Mouse (Mus musculus): ENCODE data around the gene Dusp1.

Gene Dusp1

DNA sequence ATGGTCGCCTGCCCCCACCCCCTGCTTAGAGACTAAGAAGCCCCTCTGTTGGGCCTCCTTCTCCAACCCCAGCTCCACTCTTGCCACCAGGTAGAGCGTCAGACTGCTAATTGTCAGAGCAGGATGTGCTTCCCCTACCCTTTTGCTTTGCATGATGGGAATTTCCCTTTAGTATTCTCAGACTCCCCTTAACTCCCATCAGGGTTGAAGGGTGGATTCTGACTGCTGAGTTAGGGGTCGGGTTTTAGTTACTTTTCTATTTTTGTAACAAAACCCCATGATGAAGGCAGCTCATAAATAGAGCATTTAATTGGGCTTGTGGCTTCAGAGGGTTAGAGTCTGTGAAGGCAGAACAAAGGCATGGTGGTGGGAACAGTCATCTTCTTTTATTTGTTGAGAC, 8.9 kb downstream of the Dusp1 start:
- no peak for DNase-seq

DNA sequence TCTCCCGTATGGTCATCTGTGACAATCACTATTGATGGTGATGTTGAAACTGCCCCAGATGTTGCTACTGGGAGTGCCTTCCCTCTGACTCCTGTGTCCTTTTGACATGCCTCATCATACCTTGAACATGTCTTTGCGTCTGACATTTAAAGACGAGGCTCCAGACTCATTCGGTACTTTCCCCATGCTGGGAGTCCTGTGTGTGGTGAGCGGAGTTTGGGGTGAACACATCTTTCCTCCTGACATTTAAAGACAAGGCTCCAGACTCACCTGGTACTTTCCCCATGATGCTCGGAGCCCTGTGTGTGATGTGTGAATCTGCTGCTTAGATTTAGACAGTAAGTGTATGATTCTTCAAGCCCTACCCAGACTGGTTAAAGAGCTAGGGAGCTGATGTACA, 10.8 kb downstream of the Dusp1 start:
- DNase-seq = no peak

DNA sequence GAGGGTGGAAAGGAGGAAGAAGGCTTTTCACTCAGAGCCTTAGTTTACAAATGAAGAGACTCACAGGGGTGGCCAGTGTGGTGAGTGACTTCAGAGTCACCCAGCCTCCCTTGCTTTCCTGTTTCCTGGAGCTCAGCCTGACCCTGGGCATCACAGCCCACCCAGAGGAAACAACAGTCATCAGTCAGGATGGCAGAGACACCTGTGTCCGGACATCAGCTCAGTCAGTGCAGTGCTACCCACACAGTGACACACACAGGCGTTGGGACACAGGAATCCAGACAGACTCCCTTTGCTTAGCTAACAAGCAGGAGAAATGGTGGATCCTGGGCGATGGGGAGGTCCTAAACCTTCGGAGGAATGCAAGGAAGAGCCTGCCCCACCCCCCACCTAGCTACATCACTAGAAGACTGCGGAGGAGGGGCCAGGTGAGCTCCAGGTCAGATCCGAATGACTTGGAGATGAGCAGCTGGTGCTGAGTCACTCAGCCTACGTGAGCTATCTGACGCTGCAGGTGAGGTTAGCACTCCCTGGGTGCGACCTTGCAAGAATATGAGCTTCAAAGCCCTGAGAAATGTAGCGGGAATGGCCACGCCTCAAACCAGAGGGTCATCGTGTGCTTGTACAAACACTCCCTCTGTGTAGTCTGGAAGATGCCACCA, 12.6 kb downstream of the Dusp1 start:
- peak in 1 of 2 experiments; percentile 56 for DNase-seq

DNA sequence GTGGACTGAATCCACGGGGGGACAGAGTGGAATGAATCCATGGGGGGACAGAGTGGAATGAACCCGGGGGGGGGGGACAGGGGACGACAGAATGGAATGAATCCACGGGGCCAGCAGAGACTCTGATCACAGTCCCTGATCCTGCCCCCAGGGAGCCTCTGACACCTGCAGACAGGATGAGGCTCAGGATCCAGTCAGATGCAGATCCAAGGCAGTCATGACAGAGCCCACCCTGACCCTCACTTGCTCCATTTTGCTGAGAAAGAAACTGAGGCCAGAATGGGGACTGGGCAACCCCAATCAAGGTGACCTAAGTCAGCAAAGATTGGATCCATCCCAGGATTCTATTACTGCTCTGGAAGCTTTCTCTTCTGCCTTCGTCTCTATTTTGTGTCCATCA, 13.4 kb downstream of the Dusp1 start:
- no peak for DNase-seq

DNA sequence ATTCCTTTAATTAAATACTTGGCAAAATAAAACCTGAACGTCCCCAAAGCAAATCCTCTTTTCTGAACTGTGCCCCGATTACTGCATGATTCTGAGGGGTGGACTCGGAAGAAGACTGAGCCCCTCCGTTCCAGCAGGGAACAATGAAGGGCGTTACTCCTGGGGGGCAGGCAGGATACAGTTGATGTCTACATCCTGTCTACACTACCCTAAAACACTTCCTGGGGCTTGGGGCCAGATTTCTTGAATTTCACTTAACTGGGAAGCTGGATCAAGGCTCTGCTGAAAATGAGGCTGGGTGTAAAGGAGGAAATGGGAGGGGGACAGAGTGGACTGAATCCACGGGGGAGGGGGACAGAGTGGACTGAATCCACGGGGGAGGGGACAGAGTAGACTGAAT, 14.2 kb downstream of the Dusp1 start:
- peak; percentile 63 to 81 for DNase-seq

DNA sequence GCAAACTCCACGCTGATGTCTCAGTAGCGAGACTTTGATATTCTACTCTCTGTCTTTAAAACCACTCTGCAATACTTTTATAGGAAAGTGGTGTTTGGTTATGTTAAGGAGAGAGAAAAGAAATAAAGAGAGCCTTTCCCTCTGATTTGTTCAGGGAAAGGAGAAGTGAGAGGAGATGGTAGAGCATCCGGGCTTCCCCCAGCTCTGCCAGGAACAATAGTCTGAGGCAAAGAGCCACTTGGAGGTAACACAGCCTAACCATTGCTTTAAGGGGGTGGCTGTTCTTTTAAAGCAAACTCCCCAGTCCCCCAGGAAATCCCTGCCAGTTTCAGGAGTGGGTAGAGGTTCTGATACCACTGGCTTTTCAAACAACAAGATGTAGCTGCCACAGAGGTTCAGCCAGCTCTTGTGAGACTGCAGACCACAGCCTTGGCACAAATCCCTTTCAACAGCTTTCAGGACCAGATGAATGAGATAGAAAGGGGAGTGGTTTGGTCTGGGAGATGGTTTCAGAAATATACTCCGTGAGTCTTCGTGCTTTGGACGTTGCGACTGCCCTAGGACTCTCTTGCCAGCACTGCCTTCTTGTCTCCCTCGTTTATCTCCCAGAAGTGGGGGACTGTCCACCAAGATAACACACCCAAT, 17.5 kb downstream of the Dusp1 start:
- DNase-seq = no peak

DNA sequence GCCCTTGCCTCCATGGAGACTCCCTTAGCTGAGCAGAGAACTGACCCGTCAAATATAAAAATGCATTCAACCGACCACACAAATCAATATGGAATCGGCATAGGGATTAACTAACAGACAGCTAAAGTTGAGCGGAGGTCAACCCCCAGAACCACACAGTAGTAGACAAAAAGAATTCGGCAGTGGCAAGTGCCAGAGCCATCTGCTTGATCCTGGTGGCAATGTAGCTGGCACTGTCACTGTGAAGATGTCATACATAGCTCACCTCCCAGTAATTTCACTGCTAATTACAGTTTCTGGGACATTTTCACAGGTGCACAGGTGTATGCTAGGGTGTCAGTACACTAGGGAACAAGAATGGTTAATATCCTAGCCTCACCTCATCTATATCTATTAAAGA, 21.8 kb downstream of the Dusp1 start:
- no peak for DNase-seq

DNA sequence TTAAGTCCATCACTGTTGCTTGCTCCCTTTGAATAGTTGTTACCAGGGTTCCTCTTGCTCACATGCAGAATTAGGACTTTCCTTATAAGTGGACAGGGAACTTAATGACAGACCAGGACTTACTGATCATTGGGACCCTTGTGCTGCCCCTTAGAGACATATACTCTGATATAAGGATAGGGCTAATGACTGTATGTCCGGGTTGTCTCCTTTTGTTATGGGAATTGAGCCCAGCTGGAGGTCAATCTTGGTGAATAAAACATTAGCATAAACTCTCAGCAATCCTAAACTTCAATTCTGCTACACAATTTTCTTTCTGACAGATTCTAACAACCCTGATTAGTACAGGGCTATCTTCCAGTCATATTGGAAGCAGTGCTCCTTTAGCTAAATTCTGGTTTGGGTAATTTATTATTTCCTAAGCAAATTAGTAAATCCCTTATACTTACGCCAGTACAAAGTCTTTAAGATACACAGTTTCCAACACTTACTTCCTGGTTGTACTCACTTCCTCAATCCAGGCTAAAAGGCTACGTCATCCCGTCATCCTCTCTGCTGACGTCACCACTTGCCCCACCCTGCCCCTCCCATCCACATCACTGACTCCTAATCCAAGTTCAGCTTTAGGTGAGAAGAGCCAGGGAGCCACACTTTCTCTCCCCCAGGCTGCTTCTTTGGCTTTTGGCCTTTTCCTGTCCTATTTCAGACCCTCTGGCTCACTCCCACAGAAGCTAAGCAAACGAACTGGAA, 24.0 kb downstream of the Dusp1 start:
- peak in 1 of 2 experiments; percentile 48 for DNase-seq

DNA sequence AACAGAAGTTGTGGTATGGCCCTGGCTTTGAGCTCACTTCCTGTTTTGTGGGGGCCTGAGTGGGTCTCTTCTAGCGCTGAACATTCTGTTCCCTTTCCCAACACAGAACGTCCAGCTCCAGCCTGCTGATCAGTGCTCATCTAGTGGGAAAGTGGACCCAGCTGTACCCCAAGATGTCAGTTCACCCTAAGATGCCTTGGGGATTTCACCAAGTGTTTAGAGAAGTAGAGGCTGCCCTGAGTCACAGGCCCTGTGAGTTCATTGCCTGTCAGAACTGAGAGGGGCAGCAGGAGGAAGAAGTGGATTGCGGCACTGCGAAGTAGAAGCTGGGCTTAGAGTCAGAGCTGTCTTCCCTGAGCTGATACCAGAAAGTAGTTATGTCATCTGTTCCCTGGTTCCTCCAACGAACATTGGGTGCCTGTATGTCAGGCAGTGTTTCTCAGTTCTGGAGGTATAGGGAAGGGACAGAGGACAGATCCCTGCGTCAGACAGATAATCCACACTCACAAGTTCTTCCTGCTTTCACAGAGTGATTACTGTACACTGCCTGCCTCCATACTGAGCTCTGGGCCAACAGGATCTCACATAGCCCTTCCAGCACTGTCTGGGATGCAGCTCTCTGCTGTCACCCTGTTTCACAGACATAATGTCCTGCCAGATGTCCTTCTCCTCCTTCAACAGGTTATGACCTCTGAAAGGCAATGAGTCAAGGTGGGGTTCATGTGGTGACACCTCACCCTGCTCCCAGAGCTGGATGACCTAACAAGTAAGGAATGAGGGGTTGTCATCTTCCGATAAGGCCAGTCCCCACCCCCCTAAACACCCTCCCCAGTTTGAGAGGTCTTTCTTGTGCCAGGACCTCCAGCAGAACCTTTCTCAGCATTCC, 26.4 kb downstream of the Dusp1 start:
- peak; percentile 56 to 58 for DNase-seq

DNA sequence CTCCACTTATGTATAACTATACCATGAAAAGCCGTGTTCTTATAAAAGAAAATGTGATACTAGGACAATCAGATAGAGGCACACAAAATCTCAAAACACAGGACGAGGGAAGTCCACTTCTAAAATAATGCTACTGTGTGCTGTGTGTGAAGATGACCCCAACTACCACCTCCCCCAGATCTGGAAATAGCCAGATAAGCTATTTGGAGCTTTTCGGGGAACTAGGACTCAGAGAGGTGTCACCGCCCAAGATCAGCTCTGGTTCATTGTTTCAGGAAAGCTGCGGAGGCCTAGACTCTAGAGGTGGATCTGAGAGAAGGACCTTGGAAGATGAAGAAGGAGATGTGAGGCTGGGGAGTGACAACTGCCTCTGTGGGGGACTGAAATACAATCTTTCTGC, 27.2 kb downstream of the Dusp1 start:
- no peak for DNase-seq

DNA sequence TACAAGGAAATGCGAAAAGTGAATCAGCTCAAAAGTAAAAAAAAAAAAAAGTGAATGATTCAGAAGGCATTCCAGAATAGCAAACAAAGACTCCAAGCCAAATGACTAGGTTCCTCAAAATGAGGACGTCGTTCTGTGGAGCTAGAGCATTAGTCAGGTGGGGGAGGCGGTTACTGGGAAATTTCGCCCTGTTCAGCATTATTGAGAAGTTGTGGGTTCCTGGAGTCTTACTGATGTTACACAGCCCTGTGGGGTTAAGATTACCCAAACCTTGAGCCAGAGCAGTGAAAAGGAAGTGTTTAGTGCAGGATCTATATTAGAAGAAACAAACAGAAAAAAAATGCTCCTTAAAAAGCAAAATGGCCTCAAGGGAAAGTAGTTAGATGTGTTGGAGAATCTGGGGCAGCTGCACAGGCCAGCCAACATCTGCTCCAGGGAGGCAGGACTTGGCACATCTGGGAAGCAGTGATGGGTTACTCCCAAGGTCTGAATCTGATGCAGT, 28.0 kb downstream of the Dusp1 start:
- DNase-seq = peak; percentile 66

DNA sequence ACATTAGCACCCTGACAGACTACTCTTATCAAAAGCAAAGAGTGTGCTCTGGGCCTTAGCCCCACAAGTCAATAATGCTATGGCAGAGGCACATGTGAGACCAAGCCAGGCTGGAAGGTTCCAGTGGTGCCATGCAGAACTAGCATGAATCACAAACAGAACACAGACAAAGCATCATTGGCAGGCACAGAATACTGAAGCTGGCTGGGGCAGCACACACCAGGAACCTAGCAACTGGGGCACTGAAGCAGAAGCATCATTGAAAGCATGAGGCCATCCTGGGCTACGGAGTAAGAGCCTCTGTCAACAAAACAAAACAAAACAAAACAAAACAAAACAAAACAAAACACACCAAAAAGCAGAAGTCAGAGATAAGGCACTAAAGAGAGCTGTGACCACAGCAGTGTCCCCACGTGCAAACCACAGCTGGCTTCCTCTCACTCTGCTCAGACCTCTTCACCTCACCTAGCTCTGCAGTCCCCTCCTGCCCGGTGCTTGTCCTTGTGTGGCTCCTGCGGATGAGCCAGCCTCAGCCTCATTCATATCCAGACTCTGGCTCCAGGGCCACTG, 29.4 kb downstream of the Dusp1 start:
- DNase-seq = no peak

DNA sequence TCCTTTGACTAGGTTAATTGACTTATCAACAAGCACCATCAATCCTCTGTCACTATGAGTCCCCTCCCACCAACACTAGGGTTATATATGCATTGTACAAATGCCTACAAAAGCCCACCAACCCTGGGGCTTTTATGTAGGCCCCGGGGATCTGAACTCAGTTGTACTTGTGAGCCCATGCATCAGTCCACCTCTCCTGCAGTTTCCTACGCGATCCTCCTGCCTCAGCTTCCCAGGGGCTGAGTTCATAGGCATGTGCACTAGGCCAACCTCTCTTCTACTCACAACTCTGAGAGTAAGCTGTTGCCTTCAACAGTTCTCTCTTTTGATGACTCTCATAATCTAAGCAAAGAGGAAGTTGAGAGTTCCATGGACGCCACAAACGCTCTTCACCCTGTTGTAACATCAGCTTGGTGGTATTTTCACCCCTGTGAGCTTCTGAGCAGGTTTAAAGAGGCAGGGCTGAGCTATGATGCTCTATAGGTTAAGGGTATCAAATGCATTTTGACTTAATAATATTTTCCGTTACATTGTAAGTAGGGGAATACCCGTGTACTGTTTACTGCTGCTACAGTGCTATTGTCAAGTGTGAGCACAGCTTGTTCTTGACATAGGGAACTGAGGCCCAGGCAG, 30.4 kb downstream of the Dusp1 start:
- no peak for DNase-seq

DNA sequence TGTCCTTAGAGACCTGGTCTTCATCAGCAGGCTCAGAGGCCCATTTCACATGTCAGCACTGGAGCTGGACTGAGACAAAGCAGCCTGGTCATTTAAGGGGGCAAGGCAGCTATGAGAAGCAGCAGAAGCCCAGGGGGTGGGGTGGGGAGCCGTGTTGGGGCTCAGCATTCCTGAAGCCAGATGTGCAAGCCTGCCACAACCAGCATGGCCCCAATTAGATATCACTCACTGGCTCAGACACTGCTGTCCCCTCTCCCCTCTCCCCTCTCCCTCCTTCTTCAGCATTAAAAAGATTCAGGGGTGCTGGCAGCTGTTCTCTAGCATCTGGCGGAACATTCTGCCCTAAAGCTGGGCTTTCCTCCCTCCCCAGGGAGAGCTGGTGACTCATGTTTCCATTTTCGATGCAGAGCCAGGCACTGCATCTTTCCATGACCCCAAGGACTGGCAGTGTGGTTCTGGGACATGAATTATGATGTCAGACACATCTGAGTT, 31.3 kb downstream of the Dusp1 start:
- DNase-seq = peak; percentile 62 to 76

DNA sequence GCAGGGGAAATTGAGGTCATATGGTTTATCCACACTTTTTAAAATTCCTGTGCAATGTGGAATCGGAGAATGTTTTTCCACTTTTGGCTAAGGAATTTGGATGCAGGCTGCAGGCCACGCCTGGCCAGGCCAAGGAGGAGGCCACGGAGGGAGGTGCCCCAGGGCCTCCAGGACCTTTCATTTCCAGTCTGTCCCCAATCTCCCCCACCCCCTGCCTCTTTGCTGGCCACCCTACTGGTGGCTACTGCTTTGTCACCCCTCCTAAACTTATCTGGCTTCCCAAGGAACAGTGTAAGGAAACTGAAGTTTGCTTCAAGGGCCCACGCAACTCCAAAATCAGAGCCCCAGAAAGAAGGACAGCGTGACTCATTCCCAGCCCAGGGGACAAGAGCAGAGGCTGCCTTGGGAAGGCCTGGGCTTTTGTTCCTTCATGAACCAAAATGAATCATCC, 32.1 kb downstream of the Dusp1 start:
- peak; percentile 49 to 50 for DNase-seq

DNA sequence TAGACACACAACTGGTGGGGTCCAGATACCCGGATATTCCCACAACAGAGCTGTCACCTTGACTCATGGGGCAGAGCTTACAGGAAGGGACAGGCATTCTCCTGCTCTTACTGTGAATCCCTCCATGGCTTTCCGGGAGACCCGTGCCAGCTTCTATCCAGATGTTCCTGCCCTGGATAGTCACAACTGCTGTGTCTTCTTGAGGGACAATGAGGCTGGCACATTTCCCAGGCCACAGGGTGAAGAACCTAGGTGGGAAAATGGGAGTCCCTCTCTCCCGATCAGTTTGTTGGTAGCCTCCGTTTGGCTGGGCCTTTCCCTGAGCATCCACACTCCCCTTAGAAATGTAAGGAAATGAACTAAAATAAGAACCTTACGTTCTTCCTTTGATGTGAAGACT, 33.2 kb downstream of the Dusp1 start:
- DNase-seq = no peak

DNA sequence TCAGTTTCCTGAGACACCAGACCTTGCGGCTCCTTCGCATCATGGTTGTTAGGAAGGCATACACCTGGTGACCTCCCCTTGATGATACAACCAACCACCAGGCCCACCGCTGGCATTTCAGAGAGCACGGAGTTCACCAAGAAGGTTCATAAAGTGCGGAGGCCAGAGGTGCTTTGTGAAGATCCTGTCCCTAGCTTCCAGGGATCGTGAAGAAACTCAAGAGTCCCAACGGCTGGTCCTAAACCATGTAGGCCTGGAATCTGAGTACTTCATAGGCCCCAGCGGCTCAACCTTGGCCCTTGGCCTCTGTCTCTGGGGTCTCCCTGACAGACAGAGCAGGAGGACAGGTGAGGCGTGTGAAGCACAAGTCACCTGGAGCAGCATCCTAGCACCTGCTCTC, 34.6 kb downstream of the Dusp1 start:
- DNase-seq = no peak

DNA sequence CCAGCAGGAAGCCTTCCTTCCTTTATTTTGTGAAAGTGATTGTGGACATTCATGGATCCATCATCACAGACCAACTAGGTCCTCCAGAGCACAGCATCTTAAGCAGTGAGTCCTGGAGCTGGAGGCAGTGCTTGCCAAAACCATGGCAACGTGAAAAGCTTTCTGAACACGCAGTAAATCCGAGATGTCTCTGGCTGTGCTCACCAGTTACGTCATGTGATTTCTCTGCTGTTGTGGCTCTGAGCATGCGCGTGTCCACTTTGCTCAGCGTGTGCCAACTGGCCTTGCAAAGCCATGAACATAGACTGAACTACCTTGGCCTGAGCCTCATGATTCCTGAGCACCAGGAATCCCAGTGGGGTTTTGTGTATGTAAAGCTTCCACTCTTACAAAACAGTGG, 36.6 kb downstream of the Dusp1 start:
- DNase-seq = peak; percentile 50

DNA sequence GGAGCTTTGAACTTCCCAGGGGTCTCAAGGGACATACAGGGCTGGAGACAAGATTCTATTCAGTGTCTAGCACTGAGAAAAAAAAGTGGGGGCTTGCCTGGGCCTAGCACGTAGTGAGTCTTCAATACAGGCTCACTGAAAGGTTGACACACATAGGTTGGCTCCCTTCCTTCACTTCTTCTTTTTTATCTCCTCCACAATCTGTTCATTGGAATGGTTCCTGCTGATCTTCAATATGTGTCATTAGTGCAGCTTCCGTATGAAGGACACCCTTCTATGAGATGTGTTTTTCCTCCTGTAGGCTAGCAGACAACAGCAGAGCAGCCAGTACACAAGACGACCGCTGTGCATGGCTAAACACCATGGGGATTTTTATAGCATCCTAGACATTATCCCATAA, 37.1 kb downstream of the Dusp1 start:
- DNase-seq = no peak

DNA sequence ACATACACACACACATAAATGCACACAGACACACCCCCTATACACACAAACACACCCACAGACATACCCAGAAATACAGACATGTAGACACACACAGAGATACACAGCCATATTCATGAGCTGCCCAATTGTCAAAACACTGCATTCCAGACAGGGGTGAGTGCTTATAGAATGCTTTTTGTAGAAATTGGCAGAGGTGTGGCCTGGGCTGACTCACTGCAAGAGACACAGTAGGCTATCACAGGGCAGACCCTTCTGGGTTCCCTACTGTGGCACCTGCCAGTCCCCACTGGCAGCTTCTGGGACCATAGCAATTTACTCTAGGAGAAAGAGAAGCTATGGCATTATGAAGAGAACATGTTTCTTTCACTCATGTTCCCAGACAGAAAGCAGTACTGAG, 37.6 kb downstream of the Dusp1 start:
- no peak for DNase-seq

DNA sequence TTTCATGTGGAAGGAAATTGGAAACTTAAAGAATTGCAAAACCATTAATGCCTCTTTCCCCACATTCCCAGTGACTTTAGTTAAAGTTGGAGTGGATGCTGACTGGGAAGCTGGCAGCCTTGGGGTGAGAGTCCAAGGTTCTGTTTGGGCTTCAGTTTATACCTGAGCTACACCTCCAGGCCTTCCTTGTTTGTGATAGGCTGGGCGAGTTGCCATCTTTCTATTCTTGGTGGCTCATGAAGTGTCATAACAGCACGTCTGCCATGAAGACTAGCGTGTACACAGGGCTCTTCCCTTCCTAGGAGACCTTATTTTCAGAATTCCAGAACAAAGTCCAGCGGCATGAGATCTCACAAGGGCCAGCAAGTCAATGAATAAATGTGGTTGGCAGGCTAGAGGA, 39.2 kb downstream of the Dusp1 start:
- no peak for DNase-seq

DNA sequence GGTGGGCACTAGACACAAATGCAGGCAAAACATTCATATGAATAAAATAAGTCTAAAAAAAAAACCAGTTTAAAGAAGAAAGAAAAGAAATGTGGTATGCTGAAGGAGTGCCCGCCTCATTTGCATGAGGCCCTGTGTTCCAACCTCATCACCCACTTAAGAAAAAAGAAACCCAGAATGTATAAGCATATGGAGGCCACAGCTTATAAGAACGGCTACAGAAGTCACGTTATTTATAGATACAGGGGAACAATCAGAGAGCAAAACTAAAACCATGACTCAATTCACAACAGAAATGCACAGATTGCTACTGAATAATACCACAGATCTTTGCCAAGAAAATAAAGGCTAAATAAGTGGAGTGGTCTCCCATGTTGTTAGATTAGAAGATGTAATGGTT, 43.6 kb downstream of the Dusp1 start:
- DNase-seq = no peak

Measured in lung, adult 18-20 months (tissue).